ENCODE assay signal across 8 mouse cellular contexts in genomic region chr7:141191036-141191435, GRCm38 (mm10). TPM values are rescaled to one million over a fixed set of nuclear protein-coding genes. Genes with fewer than 3 reads are reported as not detected.
DNase-seq lines count a peak whose midpoint lies in the region.

No protein-coding gene starts in this region.

- peak; percentile 97 for DNase-seq in heart, adult 11 months
- no peak for DNase-seq in heart, postnatal 25 days (ENCODE audit: low spot score)
- DNase-seq in testis, postnatal 10 days (ENCODE audit: low spot score) = peak; percentile 50
- no peak for DNase-seq in testis, postnatal 14 days (ENCODE audit: low spot score)
- peak; percentile 71 for DNase-seq in kidney, postnatal 10 days
- DNase-seq in lung, postnatal 4 days = peak; percentile 49 to 69
- no peak for DNase-seq in right cerebral cortex, postnatal 14 days
- no peak for DNase-seq in layer of hippocampus, adult 18-20 months (ENCODE audit: low spot score in 2 of 2)

- intact Hi-C loops in heart, postnatal 25 days (cut with DNase I) = no loop called here

RNA-seq across cellular contexts. Expression of gene Hras, which starts 2.8 kb away (rescaled TPM):
- 100 to 1,000 TPM; 106 to 112 TPM for total RNA-seq in heart, postnatal 25 days (2021)
- total RNA-seq in layer of hippocampus, adult 18-20 months (2021) = 100 to 1,000 TPM; 201 TPM

RNA-seq across cellular contexts. Expression of gene Lrrc56, which starts 2.9 kb away (rescaled TPM):
- 1 to 10 TPM; 3.2 to 4.7 TPM for total RNA-seq in heart, postnatal 25 days (2021)
- 1 to 10 TPM; 4.3 to 4.5 TPM for total RNA-seq in layer of hippocampus, adult 18-20 months (2021)

RNA-seq across cellular contexts. Expression of gene Rnh1, which starts 18.4 kb away (rescaled TPM):
- 10 to 100 TPM; 65.7 to 69.9 TPM for total RNA-seq in heart, postnatal 25 days (2021)
- 10 to 100 TPM; 35.5 to 45.9 TPM for total RNA-seq in layer of hippocampus, adult 18-20 months (2021)

RNA-seq across cellular contexts. Expression of gene Lmntd2, which starts 22.8 kb away (rescaled TPM):
- not detected for total RNA-seq in heart, postnatal 25 days (2021)
- total RNA-seq in layer of hippocampus, adult 18-20 months (2021) = not detected

RNA-seq across cellular contexts. Expression of gene Rassf7, which starts 24.6 kb away (rescaled TPM):
- under 1 TPM; 0.62 to 0.64 TPM for total RNA-seq in heart, postnatal 25 days (2021)
- total RNA-seq in layer of hippocampus, adult 18-20 months (2021) = 1 to 10 TPM in 1 of 2 experiments, under 1 TPM in 1; 0.71 to 1.5 TPM

Comparison
In these comparisons a context has a peak if more than half of its experiments do, and no peak if none do; other contexts are left out.
1. DNase-seq: peak in heart, adult 11 months (single experiment), testis, postnatal 10 days (single experiment), kidney, postnatal 10 days (single experiment) and lung, postnatal 4 days (2 of 2); none in heart, postnatal 25 days (single experiment), testis, postnatal 14 days (single experiment), right cerebral cortex, postnatal 14 days (single experiment) and layer of hippocampus, adult 18-20 months (0 of 2).